Mouse (Mus musculus) midbrain, embryonic 10.5 days (tissue): ENCODE results near the gene Ift172. TPM values are rescaled to one million over a fixed set of nuclear protein-coding genes. Genes with fewer than 3 reads are reported as not detected.

ENCODE experiments used
- DNase-seq: peaks from one replicate; pipeline ENCODE4 v3.0.0-alpha.2; 2017; ENCODE audit warnings: low spot score
- H3K27ac ChIP-seq: fragments of 300-500 bp; sonication (generic); replicated peaks from 2 replicates; pipeline ENCODE4 v1.5.1; 2016; ENCODE audit warnings: mild to moderate bottlenecking
- H3K27me3 ChIP-seq: fragments of 300-500 bp; sonication (generic); 2 replicates; pipeline ENCODE4 v1.6.1; 2016; ENCODE audit warnings: low read depth, mild to moderate bottlenecking; ENCODE audit not compliant: poor library complexity, severe bottlenecking
- H3K36me3 ChIP-seq: fragments of 300-500 bp; sonication (generic); 2 replicates; pipeline ENCODE4 v1.6.1; 2016; ENCODE audit warnings: mild to moderate bottlenecking, moderate library complexity
- H3K4me1 ChIP-seq: fragments of 300-500 bp; sonication (generic); 2 replicates; pipeline ENCODE4 v1.6.1; 2016
- H3K4me3 ChIP-seq: fragments of 300-500 bp; sonication (generic); 2 replicates; pipeline ENCODE4 v1.5.1; 2016; ENCODE audit warnings: mild to moderate bottlenecking, moderate library complexity
- H3K9me3 ChIP-seq: fragments of 300-500 bp; sonication (generic); replicated peaks from 2 replicates; pipeline ENCODE4 v1.6.1; 2016; ENCODE audit warnings: mild to moderate bottlenecking
- WGBS: fragments of 180-500 bp; shearing (Covaris S2); methylation state at CpG from one replicate; pipeline ENCODE4 v1.1.7; 2016; 5-methylcytosine and 5-hydroxymethylcytosine counted together
- polyA plus RNA-seq: library from polyadenylated mRNA; unstranded; fragments of >200 nt; fragmentation: Nextera tagmentation; extraction: Ambion mirVana; gene quantifications from 2 replicates; pipeline ENCODE4 v1.2.1, GENCODE M21; 2016

Ift172 gene
- polyA plus RNA-seq, 1 experiment from 2014 or later, result 33.8 TPM

- Histone ChIP-seq H3K36me3 (peaks cover 88% of the 10 kb centered on the region), H3K9me3 (no peaks in the 10 kb centered on the region), H3K4me3 (no peak overlapping the region), H3K27me3 (peaks cover 19% of the 10 kb centered on the region), H3K27ac (no peak overlapping the region), H3K4me1 (peaks cover 17% of the 10 kb centered on the region)
- peak; percentile 10 for DNase-seq
- WGBS, result 93% methylated on average over 7 of the region's 7 CpGs
These were observed 36.5 kb downstream of the Ift172 start for GRCm38 (mm10) chr5:31254452-31254851.

DNA sequence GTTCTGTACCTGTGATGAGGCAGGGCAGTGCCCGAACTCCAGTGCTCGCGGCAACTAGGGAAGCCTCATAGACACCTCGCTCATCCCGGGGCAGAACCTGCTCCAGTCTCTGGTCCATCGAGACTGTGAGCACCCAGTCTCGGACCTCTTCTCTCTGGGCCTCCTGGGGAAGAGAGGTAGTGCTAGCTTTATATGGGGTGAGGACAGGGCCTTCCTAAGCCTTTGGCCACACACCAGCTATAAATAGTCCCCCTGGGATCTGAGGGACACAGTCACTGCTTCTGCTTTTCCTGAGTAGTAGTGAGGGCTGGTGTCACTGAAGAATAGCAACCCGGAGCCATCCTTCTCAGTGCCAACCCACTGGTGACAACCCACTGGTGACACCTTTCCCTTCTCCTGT lies 37.1 kb downstream of the Ift172 start:
- H3K4me1 ChIP-seq, result peaks cover 17% of the 10 kb centered on the region
- H3K27ac ChIP-seq, result no peak overlapping the region
- peak; percentile 10 for DNase-seq
- H3K4me3 ChIP-seq, result no peak overlapping the region
- whole genome bisulfite sequencing, result 97% methylated on average over 8 of the region's 8 CpGs
- H3K9me3 ChIP-seq, result no peaks in the 10 kb centered on the region
- H3K27me3 ChIP-seq, result peaks cover 19% of the 10 kb centered on the region
- peaks cover 92% of the 10 kb centered on the region for H3K36me3 ChIP-seq

DNA sequence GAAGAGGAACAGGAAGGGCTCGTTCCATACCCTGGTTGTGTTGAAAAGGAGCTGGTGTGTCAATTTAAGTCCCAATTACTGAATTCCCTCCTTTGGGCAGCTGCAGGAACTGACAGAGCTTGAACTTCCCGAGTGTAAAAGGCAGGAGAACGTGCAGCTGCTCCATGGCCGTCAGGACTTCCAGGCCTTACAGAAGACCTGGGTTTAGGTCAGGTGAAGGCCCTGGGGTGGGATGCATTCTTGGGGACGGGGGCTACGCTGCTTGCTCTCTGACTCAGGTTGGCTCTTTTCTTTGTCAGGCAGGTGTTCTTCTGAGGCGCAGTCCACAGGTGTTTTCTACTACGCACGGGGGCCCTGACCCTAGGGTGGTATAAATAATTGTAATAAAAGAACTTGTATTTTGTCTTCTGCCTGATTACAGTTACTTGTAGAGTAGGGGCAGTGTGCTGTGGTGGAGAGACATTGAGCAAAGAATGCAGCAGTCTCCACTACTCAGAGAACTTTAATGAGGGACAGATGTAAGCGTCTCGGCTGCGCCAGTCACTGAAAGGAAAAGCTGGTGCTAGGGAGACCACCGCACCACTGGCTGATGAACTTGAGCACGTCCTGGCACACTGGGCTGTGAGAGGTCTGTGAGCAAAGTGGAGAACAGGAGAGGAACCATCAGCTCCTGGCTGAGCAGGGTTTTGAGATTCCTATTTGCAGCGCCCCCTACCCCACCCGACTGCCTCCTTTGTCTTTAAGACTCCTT lies 37.9 kb downstream of the Ift172 start:
- Histone ChIP-seq H3K4me3 (no peak overlapping the region), H3K4me1 (peaks cover 17% of the 10 kb centered on the region), H3K27ac (no peak overlapping the region), H3K27me3 (peaks cover 19% of the 10 kb centered on the region), H3K9me3 (no peaks in the 10 kb centered on the region), H3K36me3 (peaks cover 95% of the 10 kb centered on the region)
- WGBS, result 81% methylated on average over 16 of the region's 16 CpGs
- peak; percentile 11 for DNase-seq

DNA sequence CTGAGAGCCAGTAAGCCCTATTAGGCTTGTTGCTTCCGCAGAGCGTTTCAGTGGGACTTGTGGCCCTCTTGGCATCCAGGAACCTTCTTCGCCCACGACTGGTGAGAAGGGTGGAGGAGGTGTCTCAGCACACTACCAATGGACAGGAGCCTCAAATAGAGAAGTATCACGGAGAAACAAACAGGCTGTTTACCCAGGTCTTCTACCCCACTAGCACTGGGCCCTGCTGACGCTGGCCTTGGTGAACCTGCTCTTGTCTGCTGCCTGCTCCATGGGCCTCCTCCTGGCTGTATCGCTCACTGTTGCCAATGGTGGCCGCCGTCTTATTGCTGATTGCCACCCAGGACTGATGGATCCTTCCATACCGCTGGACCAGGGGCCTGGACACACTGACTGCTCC lies 38.8 kb downstream of the Ift172 start:
- DNase-seq, result peak; percentile 31
- Histone ChIP-seq H3K36me3 (peaks cover 95% of the 10 kb centered on the region), H3K4me3 (peak overlapping the region; percentile 33), H3K27ac (no peak overlapping the region; the same call in 1 of the 2 replicates), H3K27me3 (peaks cover 19% of the 10 kb centered on the region), H3K9me3 (no peaks in the 10 kb centered on the region), H3K4me1 (peaks cover 17% of the 10 kb centered on the region)
- WGBS, result 43% methylated on average over 10 of the region's 10 CpGs

DNA sequence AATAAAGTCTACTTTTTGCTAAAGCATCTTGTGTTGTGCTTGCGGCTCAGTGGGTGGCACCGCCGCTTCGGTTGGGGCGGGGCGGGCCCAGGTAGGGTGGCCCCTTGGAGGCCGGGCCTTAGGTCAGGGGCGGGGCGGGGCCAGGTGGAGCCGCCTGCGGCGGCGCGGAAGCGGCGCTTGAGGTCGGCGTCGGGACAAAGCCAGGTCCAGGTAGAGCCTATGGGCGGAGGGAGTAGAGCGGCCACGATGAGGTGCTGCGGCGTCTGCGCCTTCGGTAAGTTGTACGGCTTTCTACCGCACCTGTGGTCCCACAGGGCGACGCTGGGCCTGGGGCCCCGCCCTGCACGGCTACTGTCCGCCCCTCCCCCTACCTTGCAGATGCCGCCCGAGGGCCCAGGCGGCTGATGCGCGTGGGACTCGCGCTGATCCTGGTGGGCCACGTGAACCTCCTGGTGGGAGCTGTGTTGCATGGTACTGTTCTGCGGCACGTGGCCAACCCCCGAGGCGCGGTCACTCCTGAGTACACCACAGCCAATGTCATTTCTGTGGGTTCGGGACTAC lies 39.3 kb downstream of the Ift172 start, which contains the start of gene Krtcap3:
Krtcap3 (plus strand) TSS at position 151 of the 561 bp plus-strand sequence.
- peaks cover 98% of the 10 kb centered on the region for H3K36me3 ChIP-seq
- H3K27ac ChIP-seq, result peak within 1 kb of the TSS; percentile 46; the same call in 1 of the 2 replicates
- H3K4me1 ChIP-seq, result peaks cover 17% of the 10 kb centered on the region
- no peaks in the 10 kb centered on the region for H3K9me3 ChIP-seq
- WGBS, result 10% methylated on average over 46 of the region's 47 CpGs
- peak within 1 kb of the TSS; percentile 33 for H3K4me3 ChIP-seq
- DNase-seq, result no peak
- peaks cover 19% of the 10 kb centered on the region for H3K27me3 ChIP-seq

DNA sequence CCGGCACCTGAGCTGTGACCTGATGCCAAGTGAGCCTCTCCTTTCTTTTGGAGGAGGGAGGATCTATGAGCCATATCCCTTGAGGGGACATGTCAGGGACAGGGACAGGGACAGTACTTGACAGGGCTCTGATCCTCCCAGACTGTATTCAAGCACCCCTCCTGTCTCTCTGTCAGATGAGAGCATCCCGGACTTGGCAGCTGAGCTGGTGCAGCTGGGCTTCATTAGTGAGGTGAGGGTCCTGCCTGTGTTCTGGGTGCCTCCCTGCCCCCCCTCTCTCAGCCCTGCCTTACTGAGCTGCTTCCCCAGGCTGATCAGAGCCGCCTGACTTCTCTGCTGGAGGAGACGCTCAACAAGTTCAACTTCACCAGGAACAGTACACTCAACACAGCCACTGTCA lies 40.2 kb downstream of the Ift172 start:
- Histone ChIP-seq H3K27ac (no peak overlapping the region), H3K9me3 (no peaks in the 10 kb centered on the region), H3K4me3 (no peak overlapping the region), H3K4me1 (peaks cover 17% of the 10 kb centered on the region), H3K36me3 (peaks cover 99% of the 10 kb centered on the region), H3K27me3 (peaks cover 19% of the 10 kb centered on the region)
- peak; percentile 21 for DNase-seq
- WGBS, result 72% methylated on average over 4 of the region's 4 CpGs

DNA sequence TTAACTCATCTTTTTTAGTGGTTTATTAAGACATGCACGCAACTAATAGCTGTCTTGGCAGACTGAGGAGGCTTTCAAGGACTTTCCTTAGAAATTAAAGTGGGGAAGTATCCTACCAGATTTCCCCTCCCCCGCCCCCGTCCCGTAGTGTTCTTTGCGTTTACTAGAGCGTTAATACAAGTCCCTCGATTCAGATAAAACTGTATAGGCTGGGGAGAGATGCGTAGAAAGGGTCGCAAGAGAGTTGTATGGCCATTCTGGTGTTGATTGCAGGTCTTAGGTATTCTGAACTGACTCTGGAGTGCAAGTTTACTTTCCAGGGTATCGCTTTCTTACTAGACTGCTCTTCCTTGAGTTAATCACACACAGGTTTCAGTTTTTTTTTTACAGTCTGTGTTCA lies 48.7 kb downstream of the Ift172 start:
- no peak overlapping the region for H3K27ac ChIP-seq
- DNase-seq, result no peak
- no peaks in the 10 kb centered on the region for H3K27me3 ChIP-seq
- H3K9me3 ChIP-seq, result no peaks in the 10 kb centered on the region
- 32% methylated on average over 10 of the region's 10 CpGs for WGBS
- H3K4me3 ChIP-seq, result peak overlapping the region; percentile 95
- H3K4me1 ChIP-seq, result peaks cover 26% of the 10 kb centered on the region
- peaks cover 41% of the 10 kb centered on the region for H3K36me3 ChIP-seq

DNA sequence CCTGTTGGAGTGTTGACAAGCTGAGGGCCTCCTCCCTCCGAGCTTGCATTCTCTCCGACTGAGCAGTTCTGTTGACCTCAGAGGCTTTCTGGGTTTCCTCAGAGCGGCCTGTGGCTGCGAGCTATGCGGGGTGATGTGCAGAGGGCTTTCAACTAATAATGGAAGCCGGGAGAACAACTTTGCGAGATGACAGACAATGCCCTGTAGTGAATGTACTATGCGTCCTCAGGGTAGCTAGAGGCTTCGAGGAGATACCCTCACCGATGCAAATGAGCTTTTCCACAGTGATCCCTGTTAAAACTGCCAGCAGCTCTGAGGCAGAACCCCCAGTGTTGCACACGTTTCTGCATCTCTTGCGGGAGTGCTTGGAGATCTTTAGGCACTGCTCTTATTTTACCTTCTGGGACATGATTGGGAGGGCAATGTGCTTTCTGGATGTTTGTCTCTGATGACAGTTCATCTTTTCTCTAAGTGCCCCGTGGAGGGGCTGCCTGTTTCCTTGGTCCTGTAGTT lies 49.3 kb downstream of the Ift172 start:
- H3K27me3 ChIP-seq, result no peaks in the 10 kb centered on the region
- H3K36me3 ChIP-seq, result peaks cover 35% of the 10 kb centered on the region
- H3K4me1 ChIP-seq, result peaks cover 26% of the 10 kb centered on the region
- no peak for DNase-seq
- H3K9me3 ChIP-seq, result no peaks in the 10 kb centered on the region; the same call in 1 of the 2 replicates
- H3K4me3 ChIP-seq, result peak overlapping the region; percentile 95
- WGBS, result 1% methylated on average over 13 of the region's 13 CpGs
- H3K27ac ChIP-seq, result peak overlapping the region; percentile 98

DNA sequence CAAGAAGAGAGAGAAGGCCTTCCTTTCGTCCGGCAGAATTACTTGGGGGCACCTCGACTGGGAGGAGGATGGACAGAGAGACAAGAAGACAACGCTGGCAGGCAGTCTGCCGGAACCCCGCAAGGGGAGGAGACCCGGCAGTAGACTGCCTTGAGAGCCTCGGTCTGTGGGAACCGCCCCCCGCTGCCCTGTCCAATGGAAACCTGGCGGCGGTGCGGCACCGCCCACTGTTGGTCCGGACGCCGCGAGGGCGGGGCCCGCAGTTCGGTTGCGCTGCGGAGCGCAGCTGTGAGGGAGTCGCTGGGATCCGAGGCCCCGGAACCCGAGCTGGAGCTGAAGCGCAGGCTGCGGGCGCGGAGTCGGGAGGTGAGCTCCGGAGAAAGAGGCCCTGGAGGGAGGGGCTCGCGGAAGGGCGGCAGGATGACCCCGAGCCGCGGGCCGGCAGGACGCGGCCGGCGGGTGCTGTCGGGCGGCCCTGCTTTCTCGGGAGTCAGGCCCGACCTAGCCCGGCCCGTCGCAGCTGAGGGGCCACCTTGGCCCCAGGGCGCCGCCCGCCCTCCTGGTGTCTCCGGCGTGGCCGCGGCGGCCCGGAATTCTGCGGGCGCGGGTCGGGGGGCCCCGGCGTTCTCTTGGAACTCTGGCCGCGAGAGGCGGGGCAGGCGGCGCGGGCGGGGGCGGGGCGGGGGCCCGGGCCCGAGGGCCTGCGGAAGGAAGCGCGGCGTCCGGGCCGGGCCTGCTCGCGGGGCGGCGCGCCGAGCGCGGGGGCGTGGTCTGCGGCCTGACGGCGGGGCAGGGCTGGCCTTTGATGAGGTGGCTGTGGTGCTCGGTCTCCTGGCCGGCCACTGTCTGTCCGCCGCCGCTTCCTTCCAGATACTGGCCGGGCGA lies 50.0 kb downstream of the Ift172 start, which contains the start of the genes Nrbp1 and Gm9970:
Nrbp1 (plus strand) TSS at position 228 of the 885 bp plus-strand sequence.
Gm9970 (minus strand) TSS at position 596 of the 885 bp plus-strand sequence.
- Histone ChIP-seq H3K4me3 (peak within 1 kb of the TSS; percentile 95), H3K27me3 (no peaks in the 10 kb centered on the region), H3K4me1 (peaks cover 26% of the 10 kb centered on the region), H3K36me3 (peaks cover 28% of the 10 kb centered on the region), H3K9me3 (no peaks in the 10 kb centered on the region; the same call in 1 of the 2 replicates), H3K27ac (peak within 1 kb of the TSS; percentile 98)
- DNase-seq, result peak; percentile 96
- under 1% methylated on average over 103 of the region's 103 CpGs for WGBS

- H3K4me1 ChIP-seq, result 0 out of 2 replicates have a peak, but pooled peaks cover 2% of the 10 kb centered on the region
- H3K36me3 ChIP-seq, result no peaks in the 10 kb centered on the region
- no peak overlapping the region for H3K4me3 ChIP-seq
- 82% methylated on average over 1 of the region's 1 CpGs for WGBS
- no peaks in the 10 kb centered on the region for H3K9me3 ChIP-seq
- H3K27me3 ChIP-seq, result no peaks in the 10 kb centered on the region
- no peak overlapping the region for H3K27ac ChIP-seq
- no peak for DNase-seq
These were observed 64.3 kb downstream of the Ift172 start for GRCm38 (mm10) chr5:31226641-31227040.

- H3K27ac ChIP-seq, result no peak overlapping the region
- H3K4me1 ChIP-seq, result peaks cover 24% of the 10 kb centered on the region
- 94% methylated on average over 9 of the region's 9 CpGs for WGBS
- DNase-seq, result no peak
- no peaks in the 10 kb centered on the region for H3K9me3 ChIP-seq
- H3K36me3 ChIP-seq, result no peaks in the 10 kb centered on the region
- no peaks in the 10 kb centered on the region for H3K27me3 ChIP-seq
- no peak overlapping the region for H3K4me3 ChIP-seq
These were observed 68.2 kb downstream of the Ift172 start for GRCm38 (mm10) chr5:31222696-31223095.

DNA sequence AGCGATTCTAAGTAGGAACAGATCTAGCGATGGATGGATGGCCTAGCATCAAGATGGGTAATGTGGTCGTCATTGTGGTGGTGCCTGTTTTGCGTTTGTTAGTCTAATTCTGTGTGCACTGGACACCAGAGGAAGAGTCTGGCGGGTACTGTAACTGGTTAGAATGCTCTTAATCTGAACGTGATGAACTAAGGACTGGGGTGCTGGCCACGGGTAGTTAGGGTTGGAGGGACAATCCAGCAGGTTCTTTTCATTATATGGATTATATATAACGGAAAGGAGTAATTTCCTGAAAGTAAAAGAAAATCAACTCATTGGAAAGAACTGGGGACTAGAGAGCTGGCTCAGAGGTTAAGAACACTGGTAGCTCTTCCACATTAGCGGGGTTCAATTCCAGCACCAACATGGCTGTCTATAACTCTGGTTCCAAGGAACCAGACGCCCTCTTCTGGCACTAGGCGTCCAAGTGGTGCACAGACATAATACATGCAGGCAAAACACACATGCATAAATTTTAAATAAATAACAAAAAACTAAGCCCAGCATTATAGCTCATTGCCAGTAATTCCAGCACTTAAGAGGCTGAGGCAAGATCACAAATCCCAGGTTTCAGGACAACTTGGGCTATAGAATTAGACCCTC lies 69.5 kb downstream of the Ift172 start:
- no peaks in the 10 kb centered on the region for H3K27me3 ChIP-seq
- WGBS, result 12% methylated on average over 11 of the region's 11 CpGs
- H3K9me3 ChIP-seq, result no peaks in the 10 kb centered on the region
- peaks cover 24% of the 10 kb centered on the region for H3K4me1 ChIP-seq
- H3K27ac ChIP-seq, result peak overlapping the region; percentile 95
- H3K4me3 ChIP-seq, result peak overlapping the region; percentile 96
- H3K36me3 ChIP-seq, result peaks cover 10% of the 10 kb centered on the region; the same call in 1 of the 2 replicates
- peak; percentile 57 for DNase-seq
